Mouse (Mus musculus) liver, adult 2 months (tissue): ENCODE data around the gene Cacna2d1.

Source experiments
- CTCF ChIP-seq: fragments of 200-500 bp; IDR thresholded peaks from 2 replicates; pipeline ENCODE4 v1.5.1; 2011; ENCODE audit warnings: low read depth, low read length, control low read depth
- POLR2A ChIP-seq: fragments of 200-500 bp; IDR thresholded peaks from 2 replicates; pipeline ENCODE4 v1.6.1; 2011; ENCODE audit warnings: low read length, control low read depth; ENCODE audit not compliant: insufficient read depth; ENCODE audit errors: extremely low read depth

DNA sequence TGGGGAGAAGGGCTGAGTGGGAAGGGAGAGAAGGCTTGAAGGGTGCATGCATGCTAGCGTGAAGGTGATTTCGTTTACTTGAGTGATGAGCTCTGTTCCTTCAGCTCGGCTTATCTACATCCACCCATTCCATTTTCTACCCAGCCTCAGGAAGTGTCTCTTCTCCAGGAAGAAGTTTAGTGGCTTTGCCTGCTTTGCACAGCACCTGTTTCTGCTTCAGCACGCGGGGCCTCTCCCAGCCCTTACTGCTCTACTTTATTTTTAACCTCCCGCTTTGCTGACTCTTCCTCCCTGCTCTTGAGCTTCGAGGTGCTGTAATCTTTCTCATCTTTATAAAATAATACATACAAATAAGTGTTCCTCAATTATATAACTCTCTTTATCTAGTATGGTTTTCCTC lies 158.0 kb downstream of the Cacna2d1 start:
- no peak for TF ChIP-seq CTCF
- no peak for TF ChIP-seq POLR2A
